ENCODE assay signal across 10 mouse cellular contexts in genomic region chr11:59282933-59283332, GRCm38 (mm10). TPM values are rescaled to one million over a fixed set of nuclear protein-coding genes. Genes with fewer than 3 reads are reported as not detected.
A peak's percentile ranks its signal among the peaks of the same experiment; 100 is the strongest.
DNase-seq lines count a peak whose midpoint lies in the region; ATAC-seq lines count a peak whose summit lies in the region.
"Had no signal": no experiment of that assay in that cellular context is flagged by ENCODE, and none has a peak within 500 bp of the region (broad histone marks: within the 10 kb centered on the region; RNA-seq: fewer than 3 reads in every experiment).

No protein-coding gene starts in this region.

- H3K36me3 ChIP-seq in hindbrain, embryonic 14.5 days (replicated peaks; ENCODE audit: control insufficient read depth, insufficient read depth): no peaks in the 10 kb centered on the region
- H3K36me3 ChIP-seq in hindbrain, embryonic 13.5 days: no peaks in the 10 kb centered on the region
- H3K36me3 ChIP-seq: embryonic facial prominence, embryonic 12.5 days; limb, embryonic 13.5 days had no signal

- peak; percentile 61 for DNase-seq in hindbrain, embryonic 14.5 days (ENCODE audit: low spot score)
- peak; percentile 93 for DNase-seq in MN1 (ENCODE audit: low spot score)
- peak; percentile 87 to 93 for DNase-seq in cerebellum, postnatal 25 days
- peak; percentile 21 for DNase-seq in kidney, adult 9 months
- DNase-seq in embryo, embryonic 11 days: no peak

- no peak overlapping the region for H3K9ac ChIP-seq in hindbrain, embryonic 14.5 days
- no peak overlapping the region for H3K9ac ChIP-seq in hindbrain, embryonic 13.5 days
- H3K9ac ChIP-seq: embryonic facial prominence, embryonic 12.5 days; limb, embryonic 13.5 days had no signal

- no peak overlapping the region for H3K4me3 ChIP-seq in hindbrain, embryonic 14.5 days (replicated peaks; ENCODE audit: low read length)
- no peak overlapping the region for H3K4me3 ChIP-seq in hindbrain, embryonic 13.5 days
- H3K4me3 ChIP-seq: embryonic facial prominence, embryonic 12.5 days; limb, embryonic 13.5 days had no signal

- H3K27me3 ChIP-seq in hindbrain, embryonic 14.5 days (ENCODE audit: control insufficient read depth, insufficient read depth, low read length): peaks cover 30% of the 10 kb centered on the region
- H3K27me3 ChIP-seq in hindbrain, embryonic 13.5 days: peaks cover 71% of the 10 kb centered on the region

- 67% methylated on average over 10 of the region's 10 CpGs for WGBS in hindbrain, embryonic 14.5 days
- WGBS in hindbrain, embryonic 13.5 days: 80% methylated on average over 10 of the region's 10 CpGs

- ATAC-seq in hindbrain, embryonic 14.5 days (ENCODE audit: low FRiP score): no peak
- ATAC-seq in hindbrain, embryonic 13.5 days (ENCODE audit: low FRiP score): no peak
- ATAC-seq in megakaryocyte progenitor cell, adult 5-6 weeks (replicated peaks; ENCODE audit: poor library complexity): no peak
- ATAC-seq in monocyte, adult 5-6 weeks (replicated peaks; ENCODE audit: insufficient number of reproducible peaks, low FRiP score, low TSS enrichment, poor library complexity, severe bottlenecking): no peak

- no peaks in the 10 kb centered on the region for H3K4me1 ChIP-seq in hindbrain, embryonic 14.5 days (replicated peaks; ENCODE audit: control insufficient read depth, insufficient read depth, low read length)
- H3K4me1 ChIP-seq in hindbrain, embryonic 13.5 days (replicated peaks): no peaks in the 10 kb centered on the region
- H3K4me1 ChIP-seq: embryonic facial prominence, embryonic 12.5 days had no signal

- H3K27ac ChIP-seq in hindbrain, embryonic 14.5 days: no peak overlapping the region
- no peak overlapping the region for H3K27ac ChIP-seq in hindbrain, embryonic 13.5 days
- H3K27ac ChIP-seq: embryonic facial prominence, embryonic 12.5 days; limb, embryonic 13.5 days had no signal

- no peak overlapping the region for H3K4me2 ChIP-seq in hindbrain, embryonic 14.5 days (replicated peaks)
- H3K4me2 ChIP-seq in hindbrain, embryonic 13.5 days: no peak overlapping the region
- H3K4me2 ChIP-seq: embryonic facial prominence, embryonic 12.5 days; limb, embryonic 13.5 days had no signal

- H3K9me3 ChIP-seq in hindbrain, embryonic 14.5 days (ENCODE audit: control insufficient read depth, low read length): no peaks in the 10 kb centered on the region
- no peaks in the 10 kb centered on the region for H3K9me3 ChIP-seq in hindbrain, embryonic 13.5 days
- H3K9me3 ChIP-seq: embryonic facial prominence, embryonic 12.5 days; limb, embryonic 13.5 days had no signal

RNA-seq across cellular contexts. Expression of gene Wnt3a, which starts 7.6 kb away (rescaled TPM):
- polyA plus RNA-seq in hindbrain, embryonic 14.5 days (2014; fragmentation: Nextera tagmentation; extraction: Ambion mirVana): 0.40 and 0.43 TPM in 2 replicates
- 1.4 and 4.1 TPM in 2 replicates for polyA plus RNA-seq in hindbrain, embryonic 13.5 days (2015; fragmentation: Nextera tagmentation; extraction: Ambion mirVana)
- not detected in 2 replicates for total RNA-seq in megakaryocyte progenitor cell, adult 5-6 weeks (2015)
- total RNA-seq in megakaryocyte progenitor cell, adult 5-6 weeks (2017): not detected in 2 replicates
- total RNA-seq in monocyte, adult 5-6 weeks (2017): not detected in 3 replicates

RNA-seq across cellular contexts. Expression of gene Wnt9a, which starts 23.8 kb away (rescaled TPM):
- 2.1 TPM in 2 replicates for polyA plus RNA-seq in hindbrain, embryonic 14.5 days (2014; fragmentation: Nextera tagmentation; extraction: Ambion mirVana)
- polyA plus RNA-seq in hindbrain, embryonic 13.5 days (2015; fragmentation: Nextera tagmentation; extraction: Ambion mirVana): 3.6 and 5.0 TPM in 2 replicates
- total RNA-seq in megakaryocyte progenitor cell, adult 5-6 weeks (2015): not detected in 2 replicates
- total RNA-seq in megakaryocyte progenitor cell, adult 5-6 weeks (2017): not detected in 2 replicates
- 0.10 TPM in 1 of 3 replicates, not detected in the others for total RNA-seq in monocyte, adult 5-6 weeks (2017)

RNA-seq across cellular contexts. Expression of gene Arf1, which starts 54.9 kb away (rescaled TPM):
- 611 and 652 TPM in 2 replicates for polyA plus RNA-seq in hindbrain, embryonic 14.5 days (2014; fragmentation: Nextera tagmentation; extraction: Ambion mirVana)
- 622 and 633 TPM in 2 replicates for polyA plus RNA-seq in hindbrain, embryonic 13.5 days (2015; fragmentation: Nextera tagmentation; extraction: Ambion mirVana)
- 280 and 290 TPM in 2 replicates for total RNA-seq in megakaryocyte progenitor cell, adult 5-6 weeks (2015)
- 343 and 378 TPM in 2 replicates for total RNA-seq in megakaryocyte progenitor cell, adult 5-6 weeks (2017)
- 337 to 405 TPM (median 396 TPM) in 3 replicates for total RNA-seq in monocyte, adult 5-6 weeks (2017)
